8 mouse cellular contexts compared by ENCODE assay signal in genomic region chr17:53568734-53569386, GRCm38 (mm10). TPM values are rescaled to one million over a fixed set of nuclear protein-coding genes. Genes with fewer than 3 reads are reported as not detected.
DNase-seq lines count a peak whose midpoint lies in the region; ATAC-seq and TF ChIP-seq lines count a peak whose summit lies in the region.

No protein-coding gene starts in this region.

- WGBS in heart, embryonic 16.5 days: 36% methylated on average over 8 of the region's 8 CpGs
- 37% methylated on average over 8 of the region's 8 CpGs for WGBS in hindbrain, embryonic 11.5 days
- WGBS in midbrain, embryonic 13.5 days: 36% methylated on average over 8 of the region's 8 CpGs

- TF ChIP-seq CTCF in MEL (IDR thresholded peaks at IDR 0.05 in 2 of 3, conservative IDR thresholded peaks at IDR 0.05 in 1 of 3; ENCODE audit: control insufficient read depth in 1 of 3, insufficient read depth in 1 of 3, low read depth in 2 of 3, low read length in 3 of 3, poor library complexity in 1 of 3, severe bottlenecking in 1 of 3): no peak

- no peaks in the 10 kb centered on the region for H3K36me3 ChIP-seq in heart, embryonic 16.5 days (ENCODE audit: control insufficient read depth, insufficient read depth)
- H3K36me3 ChIP-seq in MEL (ENCODE audit: control insufficient read depth in 1 of 2, insufficient read depth in 2 of 2, low read length in 2 of 2): peaks cover 0 to 2% of the 10 kb centered on the region in 2 experiments; a peak in 1 of 4 replicates
- H3K36me3 ChIP-seq in hindbrain, embryonic 11.5 days (ENCODE audit: control insufficient read depth, insufficient read depth, low read length): no peaks in the 10 kb centered on the region
- no peaks in the 10 kb centered on the region for H3K36me3 ChIP-seq in midbrain, embryonic 13.5 days

- TF ChIP-seq POLR2A in MEL (IDR thresholded peaks at IDR 0.05; ENCODE audit: control insufficient read depth in 1 of 2, insufficient read depth in 1 of 2, low read depth in 1 of 2, low read length in 2 of 2, poor library complexity in 1 of 2): no peak

- peak overlapping the region; percentile 99 for H3K27ac ChIP-seq in heart, embryonic 16.5 days (ENCODE audit: low read length)
- H3K27ac ChIP-seq in MEL (ENCODE audit: control insufficient read depth, low read depth, low read length): peak overlapping the region; percentile 45
- peak overlapping the region; percentile 97; the same call in 1 of the 2 replicates for H3K27ac ChIP-seq in hindbrain, embryonic 11.5 days (ENCODE audit: low read depth, low read length)
- peak overlapping the region; percentile 97 for H3K27ac ChIP-seq in midbrain, embryonic 13.5 days

- DNase-seq in heart, postnatal 4 days: no peak
- DNase-seq in MEL (ENCODE audit: low read depth, low spot score): peak; percentile 57
- no peak for DNase-seq in hindbrain, embryonic 11.5 days (ENCODE audit: low spot score)
- DNase-seq in urinary bladder, postnatal 25 days (ENCODE audit: low spot score): no peak
- no peak for DNase-seq in Muller cell, postnatal 12 days (ENCODE audit: inconsistent ontology term)
- DNase-seq in layer of hippocampus, adult 11-12 months (ENCODE audit: low spot score): no peak

- peak overlapping the region; percentile 94 for H3K4me2 ChIP-seq in heart, embryonic 16.5 days (ENCODE audit: low read depth, low read length)
- peak overlapping the region; percentile 81 for H3K4me2 ChIP-seq in hindbrain, embryonic 11.5 days (replicated peaks; ENCODE audit: low read depth, low read length)
- peak overlapping the region; percentile 93 for H3K4me2 ChIP-seq in midbrain, embryonic 13.5 days (replicated peaks)

- peak overlapping the region; percentile 92 for H3K4me3 ChIP-seq in heart, embryonic 16.5 days (ENCODE audit: low read length)
- peak overlapping the region; percentile 55 to 92 for H3K4me3 ChIP-seq in MEL (ENCODE audit: control insufficient read depth in 1 of 2, insufficient read depth in 1 of 2, low read depth in 2 of 2, low read length in 2 of 2)
- peak overlapping the region; percentile 67 for H3K4me3 ChIP-seq in hindbrain, embryonic 11.5 days (ENCODE audit: low read depth, low read length)
- H3K4me3 ChIP-seq in midbrain, embryonic 13.5 days (replicated peaks): peak overlapping the region; percentile 86

- peaks cover 38% of the 10 kb centered on the region for H3K4me1 ChIP-seq in heart, embryonic 16.5 days (ENCODE audit: control insufficient read depth, insufficient read depth, low read length)
- peaks cover 0 to 8% of the 10 kb centered on the region in 2 experiments; a peak in 3 of 4 replicates for H3K4me1 ChIP-seq in MEL (ENCODE audit: control insufficient read depth in 1 of 2, insufficient read depth in 2 of 2, low read length in 2 of 2)
- H3K4me1 ChIP-seq in hindbrain, embryonic 11.5 days (replicated peaks; ENCODE audit: control insufficient read depth, insufficient read depth, low read length): peaks cover 3% of the 10 kb centered on the region
- peaks cover 30% of the 10 kb centered on the region for H3K4me1 ChIP-seq in midbrain, embryonic 13.5 days (replicated peaks)

- TF ChIP-seq RAD21 in MEL (IDR thresholded peaks at IDR 0.05; ENCODE audit: low read depth, low read length): no peak

- no peaks in the 10 kb centered on the region for H3K27me3 ChIP-seq in heart, embryonic 16.5 days (ENCODE audit: control insufficient read depth, insufficient read depth, low read length)
- no peaks in the 10 kb centered on the region for H3K27me3 ChIP-seq in MEL (ENCODE audit: control insufficient read depth in 1 of 2, insufficient read depth in 2 of 2, low read length in 2 of 2)
- H3K27me3 ChIP-seq in hindbrain, embryonic 11.5 days (ENCODE audit: control insufficient read depth, insufficient read depth, low read length): no peaks in the 10 kb centered on the region
- H3K27me3 ChIP-seq in midbrain, embryonic 13.5 days: no peaks in the 10 kb centered on the region

- no peaks in the 10 kb centered on the region for H3K9me3 ChIP-seq in heart, embryonic 16.5 days (replicated peaks; ENCODE audit: control insufficient read depth, low read length)
- H3K9me3 ChIP-seq in MEL (replicated peaks; ENCODE audit: insufficient read depth, low read length): no peaks in the 10 kb centered on the region
- H3K9me3 ChIP-seq in hindbrain, embryonic 11.5 days (ENCODE audit: control insufficient read depth, low read length): no peaks in the 10 kb centered on the region
- H3K9me3 ChIP-seq in midbrain, embryonic 13.5 days: no peaks in the 10 kb centered on the region

- no peak for ATAC-seq in heart, embryonic 16.5 days (replicated peaks; ENCODE audit: extremely low read depth, insufficient read depth, low FRiP score)
- ATAC-seq in hindbrain, embryonic 11.5 days (ENCODE audit: low FRiP score): no peak
- ATAC-seq in midbrain, embryonic 13.5 days: no peak

- TF ChIP-seq EP300 in MEL (IDR thresholded peaks at IDR 0.05; ENCODE audit: low read depth in 1 of 2, low read length in 2 of 2): no peak

- H3K79me2 ChIP-seq in MEL (ENCODE audit: control insufficient read depth, insufficient read depth, low read length, poor library complexity): peaks cover 42% of the 10 kb centered on the region

- H3K9ac ChIP-seq in heart, embryonic 16.5 days (ENCODE audit: low read length): peak overlapping the region; percentile 94
- H3K9ac ChIP-seq in MEL (ENCODE audit: control insufficient read depth, low read depth, low read length, poor library complexity, severe bottlenecking): peak overlapping the region; percentile 50
- peak overlapping the region; percentile 92 for H3K9ac ChIP-seq in hindbrain, embryonic 11.5 days (ENCODE audit: low read depth, low read length)
- H3K9ac ChIP-seq in midbrain, embryonic 13.5 days (replicated peaks): peak overlapping the region; percentile 94

TF ChIP-seq in MEL, 35 proteins besides CTCF, POLR2A, EP300 and RAD21:
- TF ChIP-seq E2F4 (IDR thresholded peaks at IDR 0.05; ENCODE audit: borderline replicate concordance, low read depth, low read length) (no peak), USF2 (IDR thresholded peaks at IDR 0.05; ENCODE audit: borderline replicate concordance in 1 of 2, insufficient read depth in 1 of 2, low read depth in 1 of 2, low read length in 2 of 2) (peak in 1 of 2 experiments; percentile 37; a peak in 1 of 4 replicates), KAT2A (conservative IDR thresholded peaks at IDR 0.05; ENCODE audit: low read depth, low read length) (no peak), USF1 (IDR thresholded peaks at IDR 0.05; ENCODE audit: low read depth, low read length) (peak; percentile 81), ZMIZ1 (IDR thresholded peaks at IDR 0.05; ENCODE audit: low read depth, low read length) (no peak), ZNF384 (IDR thresholded peaks at IDR 0.05; ENCODE audit: low read depth, low read length) (peak; percentile 67), BHLHE40 (IDR thresholded peaks at IDR 0.05; ENCODE audit: borderline replicate concordance, low read depth, low read length) (peak; percentile 19; the same call in 1 of the 2 replicates), MAFK (IDR thresholded peaks at IDR 0.05; ENCODE audit: borderline replicate concordance, low read depth, low read length) (no peak), CHD1 (IDR thresholded peaks at IDR 0.05; ENCODE audit: low read depth, low read length) (0 out of 2 replicates have a peak, but pooled peaks have one; percentile 11), SMC3 (IDR thresholded peaks at IDR 0.05; ENCODE audit: low read depth, low read length) (no peak), NRF1 (IDR thresholded peaks at IDR 0.05; ENCODE audit: insufficient read depth, low read depth, low read length, poor library complexity, severe bottlenecking) (no peak), GABPA (IDR thresholded peaks at IDR 0.05; ENCODE audit: low read depth, low read length) (no peak)

RNA-seq across cellular contexts. Expression of gene Kat2b, which starts 2.2 kb away (rescaled TPM):
- polyA plus RNA-seq in heart, embryonic 16.5 days (2015; fragmentation: Nextera tagmentation; extraction: Ambion mirVana): 10.7 and 12.1 TPM in 2 replicates
- total RNA-seq in heart, postnatal 4 days (2021): 10 to 100 TPM; 79.5 to 84.6 TPM
- total RNA-seq in MEL (2012; rRNA removed): 6.2 and 6.4 TPM in 2 replicates
- polyA plus RNA-seq in MEL (2012; ENCODE audit: insufficient read depth in 1 of 2, insufficient read length in 2 of 2, low read depth in 1 of 2, low replicate concordance in 2 of 2, missing spikeins in 1 of 2): 1 to 10 TPM in 1 of 2 experiments, not detected in 1; 7.4 TPM
- 4.4 and 9.6 TPM in 2 replicates for polyA plus RNA-seq in hindbrain, embryonic 11.5 days (2014; fragmentation: Nextera tagmentation; extraction: Ambion mirVana)
- polyA plus RNA-seq in midbrain, embryonic 13.5 days (2015; fragmentation: Nextera tagmentation; extraction: Ambion mirVana): 5.0 and 7.6 TPM in 2 replicates

RNA-seq across cellular contexts. Expression of gene Pp2d1, which starts 29.6 kb away (rescaled TPM):
- 0.07 and 0.14 TPM in 2 replicates for polyA plus RNA-seq in heart, embryonic 16.5 days (2015; fragmentation: Nextera tagmentation; extraction: Ambion mirVana)
- total RNA-seq in heart, postnatal 4 days (2021): not detected
- total RNA-seq in MEL (2012; rRNA removed): 0.07 and 0.08 TPM in 2 replicates
- polyA plus RNA-seq in MEL (2012; ENCODE audit: insufficient read depth in 1 of 2, insufficient read length in 2 of 2, low read depth in 1 of 2, low replicate concordance in 2 of 2, missing spikeins in 1 of 2): under 1 TPM in 1 of 2 experiments, not detected in 1; 0.04 TPM
- polyA plus RNA-seq in hindbrain, embryonic 11.5 days (2014; fragmentation: Nextera tagmentation; extraction: Ambion mirVana): 0.56 and 0.77 TPM in 2 replicates
- 0.42 and 0.63 TPM in 2 replicates for polyA plus RNA-seq in midbrain, embryonic 13.5 days (2015; fragmentation: Nextera tagmentation; extraction: Ambion mirVana)

Comparison
In these comparisons a context has a peak if more than half of its experiments do, and no peak if none do; other contexts are left out.
1. H3K27ac ChIP-seq: peak in every context shown above with its lines; median percentile 99 in heart, embryonic 16.5 days; 97 in hindbrain, embryonic 11.5 days; 97 in midbrain, embryonic 13.5 days; 45 in MEL.